Mouse (Mus musculus) ES-E14 (cell line): Measurements from ENCODE around the gene Adgre1. TPM values are rescaled to one million over a fixed set of nuclear protein-coding genes. Genes with fewer than 3 reads are reported as not detected.

ENCODE experiments used
- DNase-seq: peaks from one replicate; pipeline ENCODE4 v3.0.0-alpha.2; 2013; ENCODE audit warnings: low read depth, low spot score
- H3K27ac ChIP-seq: 2 replicates; pipeline ENCODE4 v1.5.1; 2012; ENCODE audit warnings: low read depth, mild to moderate bottlenecking, low read length, moderate library complexity, mixed read lengths; ENCODE audit not compliant: poor library complexity, insufficient read depth, severe bottlenecking
- H3K36me3 ChIP-seq: 2 replicates; pipeline ENCODE4 v1.6.1; 2012; ENCODE audit warnings: mild to moderate bottlenecking, low read length, moderate library complexity, mixed read lengths; ENCODE audit not compliant: control insufficient read depth, poor library complexity, insufficient read depth, severe bottlenecking
- H3K4me1 ChIP-seq, 2 experiments: fragments of 150-350 bp in 1 of 2; sonication (generic) in 1 of 2; 2 replicates each; pipeline ENCODE4 v1.6.1; 2012; ENCODE audit warnings: low read length in 2 of 2, mild to moderate bottlenecking in 1 of 2, mixed read lengths in 1 of 2; ENCODE audit not compliant: control insufficient read depth in 2 of 2, insufficient read depth in 2 of 2, poor library complexity in 1 of 2
- H3K4me3 ChIP-seq, 2 experiments: fragments of 150-350 bp in 1 of 2; sonication (generic) in 1 of 2; 2 replicates each; pipeline ENCODE4 v1.5.1; 2012; ENCODE audit warnings: low read length in 2 of 2, low read depth in 1 of 2, mild to moderate bottlenecking in 1 of 2, mixed read lengths in 1 of 2; ENCODE audit not compliant: insufficient read depth in 1 of 2, poor library complexity in 1 of 2, severe bottlenecking in 1 of 2
- H3K9ac ChIP-seq: 2 replicates; pipeline ENCODE4 v1.6.1; 2012; ENCODE audit warnings: low read depth, mild to moderate bottlenecking, low read length, mixed read lengths; ENCODE audit not compliant: poor library complexity, insufficient read depth, severe bottlenecking
- H3K9me3 ChIP-seq: fragments of 150-350 bp; sonication (generic); 2 replicates; pipeline ENCODE4 v1.6.1; 2012; ENCODE audit warnings: low read depth, mild to moderate bottlenecking, low read length; ENCODE audit not compliant: control insufficient read depth, insufficient read depth
- CHD2 ChIP-seq: IDR thresholded peaks from 2 replicates; pipeline ENCODE4 v1.6.1; 2014; ENCODE audit warnings: mild to moderate bottlenecking, low read depth, low read length, inconsistent platforms
- HCFC1 ChIP-seq: IDR thresholded peaks from 2 replicates; pipeline ENCODE4 v1.6.1; 2012; ENCODE audit warnings: low read length, inconsistent platforms, borderline replicate concordance; ENCODE audit not compliant: insufficient read depth
- MAFK ChIP-seq: IDR thresholded peaks from 2 replicates; pipeline ENCODE4 v1.6.1; 2014; ENCODE audit warnings: mild to moderate bottlenecking, low read depth, low read length, inconsistent platforms; ENCODE audit not compliant: insufficient read depth
- ZC3H11A ChIP-seq: IDR thresholded peaks from 2 replicates; pipeline ENCODE4 v1.6.1; 2012; ENCODE audit warnings: low read depth, mild to moderate bottlenecking, inconsistent platforms, low read length, borderline replicate concordance
- ZNF384 ChIP-seq: IDR thresholded peaks from 2 replicates; pipeline ENCODE4 v1.6.1; 2012; ENCODE audit warnings: low read depth, low read length, inconsistent platforms
- in situ Hi-C, 2 experiments: fragments of 600-800 bp; cut with MboI; formaldehyde crosslinking; loops; one replicate each; pipeline ENCODE4 v1.15.1; 2025; ENCODE audit warnings: low sequenced_read_pairs in 2 of 2, inconsistent platforms in 1 of 2; ENCODE audit not compliant: unreplicated experiment in 2 of 2
- total RNA-seq: library from RNA; depleted of rRNA; stranded (reverse); fragments of 300-350 nt; gene quantifications from 2 replicates; pipeline ENCODE4 v1.2.3, GENCODE M21; 2012; rRNA removed

Gene Adgre1
- 0.22 TPM in 1 of 2 replicates, not detected in the other for total RNA-seq

DNA sequence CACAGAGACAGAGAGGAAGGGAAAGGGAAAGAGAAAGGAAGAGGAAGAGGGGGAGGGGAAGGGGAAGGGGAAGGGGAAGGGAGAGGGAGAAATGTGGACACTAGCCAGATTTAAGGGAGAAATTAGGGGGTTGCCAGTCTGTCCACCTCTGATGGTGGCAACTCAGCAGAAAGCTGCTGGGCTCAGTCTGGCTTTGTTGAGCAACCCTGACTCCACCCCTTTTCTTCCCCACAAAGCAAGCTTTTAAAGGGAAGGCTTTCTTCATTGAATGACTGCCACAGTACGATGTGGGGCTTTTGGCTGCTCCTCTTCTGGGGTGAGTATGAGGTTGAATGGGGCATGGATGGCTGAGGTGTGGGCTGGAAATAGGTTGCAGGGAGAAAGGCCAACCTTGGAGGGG, at the start of gene Adgre1:
TSS of gene Adgre1 (plus strand) at position 251 of the 400 bp plus-strand sequence.
- no peak for TF ChIP-seq CHD2
- no peak for TF ChIP-seq ZNF384
- TF ChIP-seq HCFC1 = no peak
- no peak for TF ChIP-seq ZC3H11A
- TF ChIP-seq MAFK = no peak
- in situ Hi-C loops = no loop called here
- DNase-seq = no peak

DNA sequence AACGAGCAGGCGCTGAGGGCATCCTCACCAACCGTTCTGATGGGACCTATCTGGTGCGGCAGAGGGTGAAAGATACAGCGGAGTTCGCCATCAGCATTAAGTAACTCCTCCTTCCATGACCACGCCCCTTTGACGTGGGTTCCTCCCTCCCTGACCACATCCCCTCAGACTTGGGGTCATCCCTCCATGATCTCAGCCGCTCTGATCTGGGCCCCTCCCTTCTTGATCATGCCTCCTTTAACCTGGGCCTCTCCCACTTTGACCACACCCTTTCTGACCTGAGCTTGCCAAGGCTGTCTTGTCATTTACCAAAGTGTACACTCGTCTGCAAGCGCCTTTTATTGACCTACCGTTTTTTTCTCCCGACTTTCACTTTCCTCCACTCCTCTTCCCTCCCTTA, 46.7 kb upstream of the Adgre1 start:
- in situ Hi-C loops = no loop called here
- Histone ChIP-seq H3K4me3 (peak overlapping the region in 1 of 2 experiments; percentile 16; a peak in 1 of 4 replicates), H3K9ac (no peak overlapping the region), H3K4me1 (peaks cover 0 to 3% of the 10 kb centered on the region in 2 experiments; a peak in 1 of 4 replicates), H3K27ac (no peak overlapping the region), H3K36me3 (no peaks in the 10 kb centered on the region), H3K9me3 (no peaks in the 10 kb centered on the region)
- TF ChIP-seq ZNF384 = no peak
- no peak for TF ChIP-seq MAFK
- no peak for TF ChIP-seq HCFC1
- TF ChIP-seq CHD2 = no peak
- TF ChIP-seq ZC3H11A = no peak
- DNase-seq = peak; percentile 42

More for the DNA sequence above, at the start of gene Adgre1:
- Histone ChIP-seq H3K4me1 (no peaks in the 10 kb centered on the region), H3K36me3 (no peaks in the 10 kb centered on the region), H3K9ac (no peak within 1 kb of the TSS), H3K9me3 (no peaks in the 10 kb centered on the region), H3K4me3 (no peak within 1 kb of the TSS), H3K27ac (no peak within 1 kb of the TSS)

DNA sequence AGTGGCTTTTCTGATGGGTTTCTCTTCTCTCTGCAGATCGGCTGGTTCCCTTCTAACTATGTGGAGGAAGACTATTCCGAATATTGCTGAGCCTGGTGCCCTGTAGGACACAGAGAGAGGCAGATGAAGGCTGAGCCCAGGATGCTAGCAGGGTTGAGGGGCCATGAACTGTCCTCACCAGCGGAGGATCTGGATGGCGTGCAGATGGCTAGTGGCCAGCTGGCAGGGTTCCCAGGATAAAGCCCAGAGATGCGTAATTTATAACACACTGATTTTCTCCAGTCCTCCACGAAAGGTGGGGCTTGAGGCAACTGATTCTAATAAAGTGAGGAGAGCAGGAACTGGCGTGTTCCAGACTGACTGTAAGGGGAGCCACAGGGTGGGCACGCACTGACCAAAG, 30.9 kb upstream of the Adgre1 start:
- H3K9ac ChIP-seq = no peak overlapping the region
- TF ChIP-seq HCFC1 (no peak), ZC3H11A (no peak), ZNF384 (no peak), CHD2 (no peak), MAFK (no peak)
- no peaks in the 10 kb centered on the region for H3K36me3 ChIP-seq
- no peak overlapping the region for H3K27ac ChIP-seq
- H3K4me1 ChIP-seq = peaks cover 4 to 7% of the 10 kb centered on the region in 2 experiments; a peak in 2 of 4 replicates
- in situ Hi-C loops = no loop called here
- H3K9me3 ChIP-seq = no peaks in the 10 kb centered on the region
- H3K4me3 ChIP-seq = no peak overlapping the region
- no peak for DNase-seq

DNA sequence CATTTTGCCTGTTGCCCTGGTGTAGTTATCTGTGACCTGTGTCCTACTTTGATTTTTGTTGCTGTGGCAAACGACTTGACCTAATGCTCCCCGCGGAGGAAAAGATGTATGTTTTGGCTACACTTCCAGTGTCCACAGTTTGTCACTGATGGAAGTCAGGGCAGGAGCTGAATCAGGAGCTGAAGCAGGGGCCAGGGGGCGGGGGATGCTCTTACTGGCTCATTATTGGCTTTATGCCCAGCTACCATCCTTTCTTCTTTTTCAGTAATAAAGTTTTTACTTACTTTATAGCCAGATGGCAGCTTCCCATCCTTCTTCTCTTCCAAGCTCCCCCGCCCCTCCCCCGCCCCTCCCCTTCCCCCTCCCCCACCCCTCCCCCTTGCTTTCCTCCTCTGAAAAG, 29.5 kb upstream of the Adgre1 start:
- no peaks in the 10 kb centered on the region for H3K36me3 ChIP-seq
- TF ChIP-seq CHD2 = no peak
- TF ChIP-seq ZC3H11A = no peak
- no peak for TF ChIP-seq ZNF384
- TF ChIP-seq HCFC1 = no peak
- TF ChIP-seq MAFK = no peak
- H3K9ac ChIP-seq = no peak overlapping the region
- peaks cover 4 to 7% of the 10 kb centered on the region in 2 experiments; a peak in 2 of 4 replicates for H3K4me1 ChIP-seq
- no peak overlapping the region for H3K27ac ChIP-seq
- DNase-seq = no peak
- no peaks in the 10 kb centered on the region for H3K9me3 ChIP-seq
- in situ Hi-C loops = no loop called here
- no peak overlapping the region; a peak in 1 of 4 replicates for H3K4me3 ChIP-seq

DNA sequence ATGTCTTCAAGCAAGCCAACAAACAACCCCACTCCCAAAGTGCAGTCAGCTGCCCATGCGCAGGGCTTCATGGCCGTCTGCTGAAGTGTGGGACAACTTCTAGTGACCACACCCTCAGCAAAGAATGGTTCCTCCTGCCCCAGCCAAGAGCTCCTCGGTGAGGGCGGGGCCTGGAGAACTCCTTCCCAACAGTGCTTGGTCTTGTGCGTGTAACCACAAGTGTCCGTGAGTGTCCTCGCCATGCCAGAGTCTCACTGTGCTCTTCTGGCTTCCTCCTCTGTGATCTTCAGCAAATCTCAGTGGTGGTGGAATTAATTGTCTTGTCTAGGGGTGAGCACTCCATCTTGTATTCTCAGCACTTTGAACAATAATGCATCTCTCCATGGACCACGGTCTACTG, 27.5 kb upstream of the Adgre1 start:
- Histone ChIP-seq H3K4me3 (no peak overlapping the region), H3K36me3 (no peaks in the 10 kb centered on the region), H3K4me1 (peaks cover 4 to 9% of the 10 kb centered on the region in 2 experiments; a peak in 2 of 4 replicates), H3K9me3 (no peaks in the 10 kb centered on the region), H3K9ac (no peak overlapping the region), H3K27ac (no peak overlapping the region)
- DNase-seq = no peak
- in situ Hi-C loops = loop anchor here in 1 of 2 experiments (10.0 kb wide), 3 partner anchors 116 to 276 kb away; partner anchors contain the start of genes Crb3 and Slc25a23
- TF ChIP-seq MAFK (no peak), HCFC1 (no peak), CHD2 (no peak), ZC3H11A (no peak), ZNF384 (no peak)
